Mouse (Mus musculus) cerebellum, adult 9-10 months (tissue): Measurements from ENCODE around the gene Gm8897.
"Not testable (repeated sequence)": the region's sequence is repeated elsewhere in the genome, so short reads cannot be mapped to it uniquely, and the experiment has no call there.

Source experiments
- DNase-seq: peaks from one replicate; pipeline ENCODE4 v3.0.0; 2022

Gene Gm8897

DNA sequence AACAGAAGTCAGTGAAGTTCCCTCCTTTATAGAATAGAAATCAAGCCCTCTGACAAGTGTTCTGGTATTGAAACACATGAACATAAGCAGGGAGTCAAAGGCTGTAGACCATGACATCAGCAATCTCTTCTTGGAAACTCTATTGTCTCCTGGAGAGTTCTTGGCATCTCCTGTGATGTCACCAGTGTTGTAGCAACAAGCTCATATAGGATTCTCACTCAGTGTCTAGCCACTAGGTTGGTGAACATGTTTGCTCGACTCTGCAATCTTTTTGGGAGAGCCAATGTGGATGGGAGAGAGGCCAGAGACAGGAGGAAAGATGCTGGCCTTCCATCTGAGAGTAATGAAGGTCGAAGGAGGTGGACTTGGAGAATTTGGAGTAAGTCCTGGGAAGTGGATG lies at the start of gene Gm8897:
Gm8897 (plus strand) TSS at position 301 of the 400 bp plus-strand sequence.
- not testable (repeated sequence) for DNase-seq

GRCm38 (mm10) chr5:11416691-11417090 lies 473 bp downstream of the Gm8897 start:
- not testable (repeated sequence) for DNase-seq
